26 mouse cellular contexts compared by ENCODE assay signal in genomic region chr8:126951900-126952636, GRCm38 (mm10). TPM values are rescaled to one million over a fixed set of nuclear protein-coding genes. Genes with fewer than 3 reads are reported as not detected.
A peak's percentile ranks its signal among the peaks of the same experiment; 100 is the strongest.
DNase-seq lines count a peak whose midpoint lies in the region; ATAC-seq and TF ChIP-seq lines count a peak whose summit lies in the region.
"Had no signal": no experiment of that assay in that cellular context is flagged by ENCODE, and none has a peak within 500 bp of the region (broad histone marks: within the 10 kb centered on the region; RNA-seq: fewer than 3 reads in every experiment).

No protein-coding gene starts in this region.

- H3K9ac ChIP-seq in forebrain, embryonic 11.5 days (ENCODE audit: low read length): no peak overlapping the region
- no peak overlapping the region for H3K9ac ChIP-seq in forebrain, embryonic 13.5 days
- no peak overlapping the region for H3K9ac ChIP-seq in intestine, embryonic 15.5 days
- no peak overlapping the region for H3K9ac ChIP-seq in intestine, postnatal 0 days (ENCODE audit: low read depth, low read length)
- H3K9ac ChIP-seq: embryonic facial prominence, embryonic 12.5 days; forebrain, embryonic 12.5 days; forebrain, embryonic 15.5 days had no signal

- no peak for TF ChIP-seq CTCF in intestine, postnatal 0 days (IDR thresholded peaks at IDR 0.05; ENCODE audit: low read depth)

- no peak overlapping the region for H3K4me2 ChIP-seq in forebrain, embryonic 11.5 days (ENCODE audit: low read depth, low read length, severe bottlenecking)
- H3K4me2 ChIP-seq in forebrain, embryonic 13.5 days: no peak overlapping the region
- H3K4me2 ChIP-seq in intestine, embryonic 15.5 days (replicated peaks): no peak overlapping the region
- H3K4me2 ChIP-seq in intestine, postnatal 0 days (replicated peaks; ENCODE audit: low read depth): no peak overlapping the region; the same call in 1 of the 2 replicates
- H3K4me2 ChIP-seq: embryonic facial prominence, embryonic 12.5 days; forebrain, embryonic 12.5 days; forebrain, embryonic 15.5 days had no signal

- no peaks in the 10 kb centered on the region for H3K4me1 ChIP-seq in forebrain, embryonic 11.5 days (replicated peaks; ENCODE audit: control insufficient read depth, insufficient read depth, low read length)
- H3K4me1 ChIP-seq in forebrain, embryonic 13.5 days: no peaks in the 10 kb centered on the region
- no peaks in the 10 kb centered on the region for H3K4me1 ChIP-seq in intestine, embryonic 15.5 days (replicated peaks)
- H3K4me1 ChIP-seq in intestine, postnatal 0 days (replicated peaks; ENCODE audit: control insufficient read depth, insufficient read depth, low read length): no peaks in the 10 kb centered on the region
- H3K4me1 ChIP-seq: embryonic facial prominence, embryonic 10.5 days; embryonic facial prominence, embryonic 12.5 days; forebrain, embryonic 12.5 days; forebrain, embryonic 15.5 days had no signal

- peak; percentile 6 for DNase-seq in forebrain, embryonic 11.5 days (ENCODE audit: low spot score)
- DNase-seq in kidney, adult 9 months: peak; percentile 71
- no peak for DNase-seq in kidney, postnatal 36 days
- DNase-seq in thymus, postnatal 0 days (ENCODE audit: low spot score): no peak
- no peak for DNase-seq in testis, postnatal 14 days (ENCODE audit: low spot score)
- DNase-seq: adrenal gland, adult 8-10 months; adrenal gland, postnatal 14 days; adrenal gland, postnatal 36 days; B cell, adult 2 months; cerebellum, adult 11-12 months; cerebellum, adult 2 months; cerebellum, adult 9-10 months; cerebellum, postnatal 10 days; cerebellum, postnatal 25 days had no signal

- H3K27me3 ChIP-seq in forebrain, embryonic 11.5 days (ENCODE audit: control insufficient read depth, insufficient read depth, low read length): no peaks in the 10 kb centered on the region
- H3K27me3 ChIP-seq in forebrain, embryonic 13.5 days: no peaks in the 10 kb centered on the region
- H3K27me3 ChIP-seq in intestine, embryonic 15.5 days (replicated peaks): no peaks in the 10 kb centered on the region
- H3K27me3 ChIP-seq in intestine, postnatal 0 days (replicated peaks; ENCODE audit: control insufficient read depth, insufficient read depth, low read length): no peaks in the 10 kb centered on the region
- H3K27me3 ChIP-seq: CH12.LX; embryonic facial prominence, embryonic 12.5 days; forebrain, embryonic 12.5 days; forebrain, embryonic 15.5 days; Patski had no signal

- no peak for ATAC-seq in forebrain, embryonic 11.5 days (replicated peaks; ENCODE audit: low FRiP score)
- ATAC-seq in forebrain, embryonic 13.5 days: no peak
- peak; percentile 89 for ATAC-seq in intestine, embryonic 15.5 days
- ATAC-seq in intestine, postnatal 0 days: peak; percentile 90
- ATAC-seq: activated CD4-positive, CD25-positive, alpha-beta regulatory T cell, adult 4 months; CD4-positive, CD25-positive, alpha-beta regulatory T cell, adult 4 months; forebrain, embryonic 15.5 days; Patski had no signal

- peaks cover 2% of the 10 kb centered on the region; the same call in 1 of the 2 replicates for H3K36me3 ChIP-seq in forebrain, embryonic 11.5 days (ENCODE audit: control insufficient read depth, insufficient read depth, low read length)
- peaks cover 78% of the 10 kb centered on the region for H3K36me3 ChIP-seq in forebrain, embryonic 13.5 days (ENCODE audit: poor library complexity, severe bottlenecking)
- peaks cover 40% of the 10 kb centered on the region for H3K36me3 ChIP-seq in intestine, embryonic 15.5 days
- H3K36me3 ChIP-seq in intestine, postnatal 0 days (ENCODE audit: control insufficient read depth, insufficient read depth): peaks cover 56% of the 10 kb centered on the region

- no peak overlapping the region for H3K4me3 ChIP-seq in forebrain, embryonic 11.5 days (ENCODE audit: low read depth, low read length)
- H3K4me3 ChIP-seq in forebrain, embryonic 13.5 days: no peak overlapping the region
- no peak overlapping the region for H3K4me3 ChIP-seq in intestine, embryonic 15.5 days (replicated peaks)
- H3K4me3 ChIP-seq in intestine, postnatal 0 days (ENCODE audit: low read depth, low read length): no peak overlapping the region
- H3K4me3 ChIP-seq: embryonic facial prominence, embryonic 10.5 days; embryonic facial prominence, embryonic 12.5 days; forebrain, embryonic 12.5 days; forebrain, embryonic 15.5 days had no signal

- H3K27ac ChIP-seq in forebrain, embryonic 11.5 days (ENCODE audit: low read depth, low read length): no peak overlapping the region
- H3K27ac ChIP-seq in forebrain, embryonic 13.5 days: no peak overlapping the region
- peak overlapping the region; percentile 36 for H3K27ac ChIP-seq in intestine, embryonic 15.5 days
- H3K27ac ChIP-seq in intestine, postnatal 0 days (ENCODE audit: low read depth, low read length): peak overlapping the region; percentile 68
- H3K27ac ChIP-seq: embryonic facial prominence, embryonic 10.5 days; embryonic facial prominence, embryonic 12.5 days; forebrain, embryonic 12.5 days; forebrain, embryonic 15.5 days had no signal

- H3K9me3 ChIP-seq in forebrain, embryonic 11.5 days (ENCODE audit: control insufficient read depth, low read length): no peaks in the 10 kb centered on the region
- no peaks in the 10 kb centered on the region for H3K9me3 ChIP-seq in forebrain, embryonic 13.5 days (replicated peaks)
- H3K9me3 ChIP-seq in intestine, embryonic 15.5 days: no peaks in the 10 kb centered on the region
- no peaks in the 10 kb centered on the region for H3K9me3 ChIP-seq in intestine, postnatal 0 days (ENCODE audit: control insufficient read depth)
- H3K9me3 ChIP-seq: embryonic facial prominence, embryonic 10.5 days; embryonic facial prominence, embryonic 12.5 days; forebrain, embryonic 12.5 days; forebrain, embryonic 15.5 days; G1E had no signal

- WGBS in forebrain, embryonic 11.5 days: 91% methylated on average over 11 of the region's 11 CpGs
- WGBS in forebrain, embryonic 13.5 days: 87% methylated on average over 11 of the region's 11 CpGs
- 78% methylated on average over 11 of the region's 11 CpGs for WGBS in intestine, embryonic 15.5 days
- 54% methylated on average over 11 of the region's 11 CpGs for WGBS in intestine, postnatal 0 days

RNA-seq across cellular contexts. Expression of gene Tomm20, which starts 6.4 kb away (rescaled TPM):
- polyA plus RNA-seq in forebrain, embryonic 11.5 days (2014; fragmentation: Nextera tagmentation; extraction: Ambion mirVana): 219 and 231 TPM in 2 replicates
- polyA plus RNA-seq in forebrain, embryonic 13.5 days (2015; fragmentation: Nextera tagmentation; extraction: Ambion mirVana): 207 and 209 TPM in 2 replicates
- 295 and 300 TPM in 2 replicates for polyA plus RNA-seq in intestine, embryonic 15.5 days (2015; fragmentation: Nextera tagmentation; extraction: Ambion mirVana)
- 278 and 296 TPM in 2 replicates for polyA plus RNA-seq in intestine, postnatal 0 days (2015; fragmentation: Nextera tagmentation; extraction: Ambion mirVana)
- polyA plus RNA-seq in thymus, postnatal 0 days (2015; fragmentation: Nextera tagmentation; extraction: Ambion mirVana): 327 and 329 TPM in 2 replicates

RNA-seq across cellular contexts. Expression of gene Rbm34, which starts 18.8 kb away (rescaled TPM):
- polyA plus RNA-seq in forebrain, embryonic 11.5 days (2014; fragmentation: Nextera tagmentation; extraction: Ambion mirVana): 29.8 and 31.1 TPM in 2 replicates
- polyA plus RNA-seq in forebrain, embryonic 13.5 days (2015; fragmentation: Nextera tagmentation; extraction: Ambion mirVana): 24.0 and 25.7 TPM in 2 replicates
- 24.8 and 30.0 TPM in 2 replicates for polyA plus RNA-seq in intestine, embryonic 15.5 days (2015; fragmentation: Nextera tagmentation; extraction: Ambion mirVana)
- 25.3 and 29.1 TPM in 2 replicates for polyA plus RNA-seq in intestine, postnatal 0 days (2015; fragmentation: Nextera tagmentation; extraction: Ambion mirVana)
- 33.3 and 41.5 TPM in 2 replicates for polyA plus RNA-seq in thymus, postnatal 0 days (2015; fragmentation: Nextera tagmentation; extraction: Ambion mirVana)

Comparison
In these comparisons a context has a peak if more than half of its experiments do, and no peak if none do; other contexts are left out.
1. DNase-seq: peak in forebrain, embryonic 11.5 days (single experiment) and kidney, adult 9 months (single experiment); none in kidney, postnatal 36 days (0 of 2), thymus, postnatal 0 days (single experiment) and testis, postnatal 14 days (single experiment).
2. ATAC-seq: peak in intestine, embryonic 15.5 days (single experiment) and intestine, postnatal 0 days (single experiment); none in forebrain, embryonic 11.5 days (single experiment) and forebrain, embryonic 13.5 days (single experiment).
3. H3K27ac ChIP-seq: peak in intestine, embryonic 15.5 days (single experiment) and intestine, postnatal 0 days (single experiment); none in forebrain, embryonic 11.5 days (single experiment) and forebrain, embryonic 13.5 days (single experiment).